Mouse (Mus musculus): ENCODE results near the gene Epha2. TPM values are rescaled to one million over a fixed set of nuclear protein-coding genes. Genes with fewer than 3 reads are reported as not detected.

The Epha2 gene
- polyA plus RNA-seq, 1 experiment from 2014 or later = 0.82 TPM

GRCm38 (mm10) chr4:141350015-141350414 is 49.0 kb downstream of the Epha2 start:
- Histone ChIP-seq H3K27me3 (ENCODE audit: control insufficient read depth, insufficient read depth, low read length) (no peaks in the 10 kb centered on the region), H3K4me3 (ENCODE audit: low read depth, low read length) (no peak overlapping the region), H3K36me3 (ENCODE audit: control insufficient read depth, insufficient read depth, low read length) (no peaks in the 10 kb centered on the region), H3K9me3 (ENCODE audit: control insufficient read depth, low read length) (no peaks in the 10 kb centered on the region), H3K4me2 (replicated peaks; ENCODE audit: low read depth, low read length) (no peak overlapping the region), H3K9ac (ENCODE audit: low read depth, low read length) (no peak overlapping the region), H3K27ac (ENCODE audit: low read depth, low read length) (no peak overlapping the region), H3K4me1 (replicated peaks; ENCODE audit: control insufficient read depth, insufficient read depth, low read length) (no peaks in the 10 kb centered on the region; the same call in 1 of the 2 replicates)
- WGBS = 78% methylated on average over 12 of the region's 12 CpGs
- DNase-seq (ENCODE audit: low spot score) (no peak), ATAC-seq (ENCODE audit: low FRiP score) (no peak)

GRCm38 (mm10) chr4:141351972-141352371 is 50.9 kb downstream of the Epha2 start:
- no peak for ATAC-seq (ENCODE audit: low FRiP score)
- no peaks in the 10 kb centered on the region for H3K27me3 ChIP-seq (ENCODE audit: control insufficient read depth, insufficient read depth, low read length)
- no peak overlapping the region for H3K9ac ChIP-seq (ENCODE audit: low read depth, low read length)
- H3K4me3 ChIP-seq (ENCODE audit: low read depth, low read length) = no peak overlapping the region
- DNase-seq (ENCODE audit: low spot score) = no peak
- WGBS = 57% methylated on average over 7 of the region's 7 CpGs
- no peaks in the 10 kb centered on the region for H3K9me3 ChIP-seq (ENCODE audit: control insufficient read depth, low read length)
- H3K36me3 ChIP-seq (ENCODE audit: control insufficient read depth, insufficient read depth, low read length) = no peaks in the 10 kb centered on the region
- no peaks in the 10 kb centered on the region; the same call in 1 of the 2 replicates for H3K4me1 ChIP-seq (replicated peaks; ENCODE audit: control insufficient read depth, insufficient read depth, low read length)
- H3K4me2 ChIP-seq (replicated peaks; ENCODE audit: low read depth, low read length) = no peak overlapping the region
- H3K27ac ChIP-seq (ENCODE audit: low read depth, low read length) = no peak overlapping the region

- Histone ChIP-seq H3K4me3 (ENCODE audit: low read depth, low read length) (no peak overlapping the region), H3K27me3 (ENCODE audit: control insufficient read depth, insufficient read depth, low read length) (no peaks in the 10 kb centered on the region), H3K4me2 (replicated peaks; ENCODE audit: low read depth, low read length) (no peak overlapping the region), H3K9me3 (ENCODE audit: control insufficient read depth, low read length) (no peaks in the 10 kb centered on the region), H3K27ac (ENCODE audit: low read depth, low read length) (no peak overlapping the region), H3K4me1 (replicated peaks; ENCODE audit: control insufficient read depth, insufficient read depth, low read length) (no peaks in the 10 kb centered on the region; the same call in 1 of the 2 replicates), H3K36me3 (ENCODE audit: control insufficient read depth, insufficient read depth, low read length) (no peaks in the 10 kb centered on the region), H3K9ac (ENCODE audit: low read depth, low read length) (no peak overlapping the region)
- 70% methylated on average over 5 of the region's 5 CpGs for WGBS
- DNase-seq (ENCODE audit: low spot score) (no peak), ATAC-seq (ENCODE audit: low FRiP score) (no peak)
Measured at GRCm38 (mm10) chr4:141352986-141353385, 51.9 kb downstream of the Epha2 start.

GRCm38 (mm10) chr4:141353868-141354267 is 52.8 kb downstream of the Epha2 start:
- Histone ChIP-seq H3K4me2 (replicated peaks; ENCODE audit: low read depth, low read length) (no peak overlapping the region), H3K4me1 (replicated peaks; ENCODE audit: control insufficient read depth, insufficient read depth, low read length) (no peaks in the 10 kb centered on the region; the same call in 1 of the 2 replicates), H3K27me3 (ENCODE audit: control insufficient read depth, insufficient read depth, low read length) (no peaks in the 10 kb centered on the region), H3K9ac (ENCODE audit: low read depth, low read length) (no peak overlapping the region), H3K27ac (ENCODE audit: low read depth, low read length) (no peak overlapping the region), H3K4me3 (ENCODE audit: low read depth, low read length) (no peak overlapping the region), H3K36me3 (ENCODE audit: control insufficient read depth, insufficient read depth, low read length) (no peaks in the 10 kb centered on the region), H3K9me3 (ENCODE audit: control insufficient read depth, low read length) (no peaks in the 10 kb centered on the region)
- ATAC-seq (ENCODE audit: low FRiP score) (no peak), DNase-seq (ENCODE audit: low spot score) (no peak)
- WGBS = 63% methylated on average over 8 of the region's 8 CpGs

GRCm38 (mm10) chr4:141357811-141358210 is 56.8 kb downstream of the Epha2 start:
- Histone ChIP-seq H3K9ac (ENCODE audit: low read depth, low read length) (no peak overlapping the region), H3K4me1 (replicated peaks; ENCODE audit: control insufficient read depth, insufficient read depth, low read length) (no peaks in the 10 kb centered on the region; the same call in 1 of the 2 replicates), H3K27me3 (ENCODE audit: control insufficient read depth, insufficient read depth, low read length) (0 out of 2 replicates have a peak, but pooled peaks cover 2% of the 10 kb centered on the region), H3K4me2 (replicated peaks; ENCODE audit: low read depth, low read length) (no peak overlapping the region), H3K4me3 (ENCODE audit: low read depth, low read length) (no peak overlapping the region), H3K27ac (ENCODE audit: low read depth, low read length) (no peak overlapping the region), H3K9me3 (ENCODE audit: control insufficient read depth, low read length) (no peaks in the 10 kb centered on the region), H3K36me3 (ENCODE audit: control insufficient read depth, insufficient read depth, low read length) (no peaks in the 10 kb centered on the region)
- DNase-seq (ENCODE audit: low spot score) = no peak
- no peak for ATAC-seq (ENCODE audit: low FRiP score)

GRCm38 (mm10) chr4:141359222-141359621 is 58.2 kb downstream of the Epha2 start:
- Histone ChIP-seq H3K27ac (ENCODE audit: low read depth, low read length) (no peak overlapping the region), H3K9ac (ENCODE audit: low read depth, low read length) (no peak overlapping the region), H3K4me2 (replicated peaks; ENCODE audit: low read depth, low read length) (no peak overlapping the region), H3K4me1 (replicated peaks; ENCODE audit: control insufficient read depth, insufficient read depth, low read length) (no peaks in the 10 kb centered on the region), H3K9me3 (ENCODE audit: control insufficient read depth, low read length) (no peaks in the 10 kb centered on the region), H3K4me3 (ENCODE audit: low read depth, low read length) (no peak overlapping the region), H3K36me3 (ENCODE audit: control insufficient read depth, insufficient read depth, low read length) (no peaks in the 10 kb centered on the region), H3K27me3 (ENCODE audit: control insufficient read depth, insufficient read depth, low read length) (0 out of 2 replicates have a peak, but pooled peaks cover 2% of the 10 kb centered on the region)
- no peak for DNase-seq (ENCODE audit: low spot score)
- ATAC-seq (ENCODE audit: low FRiP score) = no peak
- 87% methylated on average over 6 of the region's 6 CpGs for WGBS

- no peak overlapping the region for H3K9ac ChIP-seq (ENCODE audit: low read depth, low read length)
- H3K4me1 ChIP-seq (replicated peaks; ENCODE audit: control insufficient read depth, insufficient read depth, low read length) = no peaks in the 10 kb centered on the region; the same call in 1 of the 2 replicates
- peaks cover 7% of the 10 kb centered on the region for H3K27me3 ChIP-seq (ENCODE audit: control insufficient read depth, insufficient read depth, low read length)
- peak; percentile 67 for DNase-seq (ENCODE audit: low spot score)
- ATAC-seq (ENCODE audit: low FRiP score) = no peak
- no peak overlapping the region for H3K4me2 ChIP-seq (replicated peaks; ENCODE audit: low read depth, low read length)
- no peaks in the 10 kb centered on the region for H3K9me3 ChIP-seq (ENCODE audit: control insufficient read depth, low read length)
- H3K4me3 ChIP-seq (ENCODE audit: low read depth, low read length) = no peak overlapping the region
- no peaks in the 10 kb centered on the region for H3K36me3 ChIP-seq (ENCODE audit: control insufficient read depth, insufficient read depth, low read length)
- no peak overlapping the region for H3K27ac ChIP-seq (ENCODE audit: low read depth, low read length)
- 32% methylated on average over 7 of the region's 7 CpGs for WGBS
Measured at GRCm38 (mm10) chr4:141360846-141361245, 59.8 kb downstream of the Epha2 start.

- ATAC-seq (ENCODE audit: low FRiP score) (0 out of 2 replicates have a peak, but pooled peaks have one; percentile 39), DNase-seq (ENCODE audit: low spot score) (peak; percentile 94)
- no peak overlapping the region for H3K4me3 ChIP-seq (ENCODE audit: low read depth, low read length)
- H3K27ac ChIP-seq (ENCODE audit: low read depth, low read length) = no peak overlapping the region
- WGBS = 27% methylated on average over 11 of the region's 11 CpGs
- H3K4me2 ChIP-seq (replicated peaks; ENCODE audit: low read depth, low read length) = no peak overlapping the region
- peaks cover 25% of the 10 kb centered on the region for H3K27me3 ChIP-seq (ENCODE audit: control insufficient read depth, insufficient read depth, low read length)
- no peaks in the 10 kb centered on the region for H3K9me3 ChIP-seq (ENCODE audit: control insufficient read depth, low read length)
- no peaks in the 10 kb centered on the region; the same call in 1 of the 2 replicates for H3K4me1 ChIP-seq (replicated peaks; ENCODE audit: control insufficient read depth, insufficient read depth, low read length)
- no peaks in the 10 kb centered on the region for H3K36me3 ChIP-seq (ENCODE audit: control insufficient read depth, insufficient read depth, low read length)
- H3K9ac ChIP-seq (ENCODE audit: low read depth, low read length) = no peak overlapping the region
Measured at GRCm38 (mm10) chr4:141362937-141363548, 62.0 kb downstream of the Epha2 start.

- WGBS = 54% methylated on average over 8 of the region's 8 CpGs
- ATAC-seq (ENCODE audit: low FRiP score) = no peak
- Histone ChIP-seq H3K27ac (ENCODE audit: low read depth, low read length) (no peak overlapping the region), H3K27me3 (ENCODE audit: control insufficient read depth, insufficient read depth, low read length) (peaks cover 33% of the 10 kb centered on the region), H3K9ac (ENCODE audit: low read depth, low read length) (no peak overlapping the region), H3K4me3 (ENCODE audit: low read depth, low read length) (no peak overlapping the region), H3K9me3 (ENCODE audit: control insufficient read depth, low read length) (no peaks in the 10 kb centered on the region), H3K4me1 (replicated peaks; ENCODE audit: control insufficient read depth, insufficient read depth, low read length) (no peaks in the 10 kb centered on the region; the same call in 1 of the 2 replicates), H3K4me2 (replicated peaks; ENCODE audit: low read depth, low read length) (no peak overlapping the region), H3K36me3 (ENCODE audit: control insufficient read depth, insufficient read depth, low read length) (no peaks in the 10 kb centered on the region)
- no peak for DNase-seq (ENCODE audit: low spot score)
Measured at GRCm38 (mm10) chr4:141365126-141365525, 64.1 kb downstream of the Epha2 start.
